Mouse (Mus musculus) left cerebral cortex, adult 2 months (tissue): ENCODE results near the gene Mcm3ap. TPM values are rescaled to one million over a fixed set of nuclear protein-coding genes. Genes with fewer than 3 reads are reported as not detected.

ENCODE experiments used
- DNase-seq, 2 experiments: peaks; one replicate each; pipeline ENCODE4 v3.0.0; 2021 to 2022; ENCODE audit warnings: low spot score in 2 of 2, mixed read lengths in 1 of 2; ENCODE audit errors: extremely low spot score in 1 of 2
- H3K27ac ChIP-seq: fragments of 200-600 bp; 2 replicates; pipeline ENCODE4 v1.8.1; 2022
- H3K4me3 ChIP-seq: fragments of 200-600 bp; 2 replicates; pipeline ENCODE4 v1.8.1; 2022
- CTCF ChIP-seq: fragments of 200-600 bp; IDR thresholded peaks from 2 replicates; pipeline ENCODE4 v1.8.1; 2022; ENCODE audit warnings: antibody characterized with exemption, mild to moderate bottlenecking, moderate library complexity
- intact Hi-C: fragments of 180-260 bp; cut with DNase I; formaldehyde crosslinking; loops from one replicate; pipeline ENCODE4 v1.15.1; 2025
- total RNA-seq, 2 experiments: library from RNA; stranded (reverse); gene quantifications; 2 replicates each; pipeline ENCODE4 v1.2.3; 2021

Mcm3ap gene
- total RNA-seq, 2 experiments from 2014 or later, result 48.4 to 49.0 TPM

- Histone ChIP-seq H3K4me3 (no peak overlapping the region), H3K27ac (no peak overlapping the region)
- no peak for DNase-seq
- no peak for TF ChIP-seq CTCF
- intact Hi-C loops, result no loop called here
Observed at GRCm38 (mm10) chr10:76546566-76546965, 77.8 kb downstream of the Mcm3ap start.

GRCm38 (mm10) chr10:76548218-76548617, 79.5 kb downstream of the Mcm3ap start:
- no peak for TF ChIP-seq CTCF
- Histone ChIP-seq H3K27ac (no peak overlapping the region), H3K4me3 (no peak overlapping the region)
- DNase-seq, result no peak
- intact Hi-C loops, result no loop called here

- peak; percentile 44 for TF ChIP-seq CTCF
- no peak for DNase-seq
- intact Hi-C loops, result loop anchor here (5.0 kb wide), 1 partner anchor 182 kb away; no protein-coding TSS in a partner anchor
- H3K27ac ChIP-seq, result no peak overlapping the region
- no peak overlapping the region for H3K4me3 ChIP-seq
Observed at GRCm38 (mm10) chr10:76550458-76550857, 81.7 kb downstream of the Mcm3ap start.

DNA sequence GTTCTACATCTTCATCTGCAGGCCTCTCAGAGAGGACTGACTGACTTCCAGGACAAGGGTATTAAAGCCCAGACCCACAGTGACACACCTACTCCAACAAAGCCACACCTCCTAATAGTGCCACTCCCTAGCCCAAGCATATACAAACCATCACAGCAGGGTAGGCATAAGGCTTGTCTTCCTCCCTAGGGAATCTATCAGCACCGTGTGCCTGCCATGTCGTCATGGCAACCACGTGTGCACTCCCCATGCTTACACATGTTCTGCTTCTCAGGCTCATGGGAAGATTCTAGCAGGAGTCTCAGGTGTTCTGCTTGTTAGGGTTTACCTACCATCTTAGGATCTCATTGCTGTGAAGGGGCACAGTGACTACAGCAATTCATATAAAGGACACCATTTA, 82.8 kb downstream of the Mcm3ap start:
- no peak overlapping the region for H3K27ac ChIP-seq
- no peak overlapping the region for H3K4me3 ChIP-seq
- DNase-seq, result no peak
- intact Hi-C loops, result loop anchor here (5.0 kb wide), 1 partner anchor 181 kb away; no protein-coding TSS in a partner anchor
- TF ChIP-seq CTCF, result no peak

DNA sequence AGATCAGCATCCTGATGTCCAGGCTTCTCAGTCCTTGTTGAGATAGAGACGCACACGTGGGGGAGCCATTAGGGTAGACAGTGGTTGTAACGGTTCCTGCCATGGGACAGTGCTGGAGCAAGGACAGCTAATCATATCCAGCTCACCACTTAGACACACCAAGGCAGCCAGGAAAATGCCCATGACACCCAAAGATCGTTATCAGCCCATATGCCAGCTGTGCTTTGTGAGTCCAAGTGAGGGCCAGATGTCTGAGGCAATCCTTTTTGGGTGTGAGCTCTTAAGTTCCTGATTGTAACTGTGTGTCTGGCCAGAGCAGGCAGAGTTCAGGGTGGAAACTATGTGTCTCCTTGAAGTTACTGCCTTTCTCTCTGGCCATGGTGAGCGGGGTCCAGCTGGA, 85.3 kb downstream of the Mcm3ap start:
- Histone ChIP-seq H3K4me3 (no peak overlapping the region), H3K27ac (no peak overlapping the region)
- TF ChIP-seq CTCF, result no peak
- intact Hi-C loops, result loop anchor here (5.0 kb wide), 1 partner anchor 178 kb away; no protein-coding TSS in a partner anchor
- no peak for DNase-seq

GRCm38 (mm10) chr10:76561972-76562371, 93.2 kb downstream of the Mcm3ap start, which contains the start of gene Spatc1l:
Spatc1l (plus strand) TSS chr10:76562272.
- H3K4me3 ChIP-seq, result no peak within 1 kb of the TSS
- no peak within 1 kb of the TSS for H3K27ac ChIP-seq
- no peak for DNase-seq
- no peak for TF ChIP-seq CTCF
- intact Hi-C loops, result no loop called here

Other genes with a start within 250 kb of the Mcm3ap start
- 10 to 100 TPM; 58.4 to 63.9 TPM for gene Prmt2, start 231.1 kb upstream of the Mcm3ap start, total RNA-seq
- 100 to 1,000 TPM; 138 to 156 TPM for gene S100b, start 215.1 kb upstream of the Mcm3ap start, total RNA-seq
- gene Dip2a, start 123.6 kb upstream of the Mcm3ap start, total RNA-seq, result 10 to 100 TPM; 61.4 to 63.6 TPM
- gene AC141477.1, start 28.5 kb upstream of the Mcm3ap start, total RNA-seq, result not detected
- 10 to 100 TPM; 22.8 to 26.6 TPM for gene Pcnt, start 26.1 kb upstream of the Mcm3ap start, total RNA-seq
- not detected for gene 2610028H24Rik, start 19.8 kb upstream of the Mcm3ap start, total RNA-seq
- 1 to 10 TPM; 4.2 to 4.5 TPM for gene Ybey, start 187 bp downstream of the Mcm3ap start, total RNA-seq
- gene Lss, start 62.7 kb downstream of the Mcm3ap start, total RNA-seq, result 10 to 100 TPM; 38.8 to 44.1 TPM
- gene Spatc1l, start 93.3 kb downstream of the Mcm3ap start, total RNA-seq, result not detected
- not detected for gene Ftcd, start 106.7 kb downstream of the Mcm3ap start, total RNA-seq
- gene Col6a2, start 154.7 kb downstream of the Mcm3ap start, total RNA-seq, result 1 to 10 TPM; 9.1 to 9.5 TPM